Mouse (Mus musculus): ENCODE measurements around the gene Barhl2. TPM values are rescaled to one million over a fixed set of nuclear protein-coding genes. Genes with fewer than 3 reads are reported as not detected.

The Barhl2 gene
- polyA plus RNA-seq, 1 experiment from 2014 or later: not detected

DNA sequence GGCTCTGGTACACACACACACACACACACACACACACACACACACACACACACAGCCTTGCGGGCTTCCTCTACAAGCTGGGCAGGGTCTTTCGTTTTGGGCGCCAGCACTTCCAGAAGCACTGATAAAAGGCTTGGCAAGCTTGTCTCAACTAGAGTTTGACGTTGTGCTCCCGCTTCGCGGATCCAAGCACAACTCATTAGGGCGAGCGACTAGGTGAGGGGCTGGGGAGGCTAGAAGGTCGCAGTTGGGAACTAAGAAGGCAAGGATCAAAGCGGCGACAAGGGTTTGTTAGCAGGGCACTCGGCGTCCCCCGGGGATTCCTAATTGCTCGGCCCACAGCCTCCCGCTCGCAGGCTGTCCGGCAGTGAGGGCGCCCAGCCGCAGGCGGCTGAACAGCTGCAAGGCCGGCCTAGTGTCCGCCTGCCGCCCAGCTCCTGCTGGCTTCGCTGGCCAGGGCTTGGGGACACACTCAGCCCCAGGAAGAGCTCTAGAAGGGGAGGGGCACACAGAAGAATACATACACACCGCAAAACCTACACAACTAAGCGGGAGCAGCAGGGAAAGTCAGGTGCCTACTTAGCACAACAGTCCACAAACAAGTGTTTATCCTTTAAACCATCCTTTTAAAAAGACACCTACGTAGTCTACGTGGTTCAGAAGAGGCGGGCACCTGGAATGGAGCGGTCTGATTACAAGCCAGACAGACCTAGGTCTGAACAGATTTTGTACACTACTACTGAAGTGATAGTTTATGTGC, 6.1 kb downstream of the Barhl2 start:
- Histone ChIP-seq H3K4me2 (ENCODE audit: low read depth, severe bottlenecking) (no peak overlapping the region), H3K4me3 (ENCODE audit: low read depth, low read length) (no peak overlapping the region), H3K9ac (ENCODE audit: low read length) (no peak overlapping the region), H3K36me3 (ENCODE audit: control insufficient read depth, insufficient read depth, low read length) (no peaks in the 10 kb centered on the region), H3K27me3 (ENCODE audit: control insufficient read depth, insufficient read depth, low read length) (peaks cover 90% of the 10 kb centered on the region), H3K4me1 (ENCODE audit: control insufficient read depth, insufficient read depth, low read length) (0 out of 2 replicates have a peak, but pooled peaks cover 10% of the 10 kb centered on the region), H3K27ac (replicated peaks; ENCODE audit: low read depth, low read length) (no peak overlapping the region), H3K9me3 (ENCODE audit: control insufficient read depth, low read length) (no peaks in the 10 kb centered on the region)
- WGBS: under 1% methylated on average over 32 of the region's 32 CpGs
- peak; percentile 68 for DNase-seq (ENCODE audit: low spot score)
- ATAC-seq (ENCODE audit: insufficient number of reproducible peaks, low FRiP score, low TSS enrichment, low read depth): 0 out of 2 replicates have a peak, but pooled peaks have one; percentile 45

DNA sequence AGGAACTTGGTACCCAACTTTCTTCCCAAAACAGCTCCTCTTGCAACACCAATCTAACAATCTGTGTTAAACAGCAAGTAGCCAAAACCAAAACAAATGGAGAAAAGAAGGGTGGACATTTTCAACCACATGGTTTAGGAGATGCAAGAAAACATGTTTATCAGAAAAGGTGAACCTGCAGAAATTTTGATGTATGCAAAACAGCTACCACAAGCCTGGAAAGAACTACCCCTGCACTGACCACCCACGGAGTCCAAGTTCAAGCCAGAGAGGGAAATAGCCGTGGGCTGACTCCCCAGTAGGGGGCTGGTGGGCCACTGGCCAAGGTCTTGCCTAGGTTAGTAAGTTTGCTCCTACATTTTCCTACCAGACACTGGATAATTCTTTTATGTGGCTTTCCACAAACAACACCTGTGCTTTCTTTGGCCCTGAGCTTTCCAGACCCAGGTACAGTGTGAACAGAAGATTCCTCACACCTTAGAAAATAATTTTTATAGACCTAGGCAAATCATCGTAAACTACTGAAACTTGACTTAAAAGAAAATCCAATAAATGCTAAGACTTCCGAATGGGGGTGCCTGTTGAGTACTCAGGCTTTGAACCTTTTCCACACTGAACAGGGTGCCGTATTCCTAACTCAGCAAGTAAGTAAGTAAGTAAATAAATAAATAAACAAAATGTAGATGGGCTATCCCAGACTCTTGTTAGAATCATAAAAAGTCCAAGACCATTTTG, 7.4 kb downstream of the Barhl2 start:
- Histone ChIP-seq H3K9ac (ENCODE audit: low read length) (no peak overlapping the region), H3K4me3 (ENCODE audit: low read depth, low read length) (no peak overlapping the region), H3K27me3 (ENCODE audit: control insufficient read depth, insufficient read depth, low read length) (peaks cover 93% of the 10 kb centered on the region), H3K36me3 (ENCODE audit: control insufficient read depth, insufficient read depth, low read length) (no peaks in the 10 kb centered on the region), H3K4me2 (ENCODE audit: low read depth, severe bottlenecking) (no peak overlapping the region), H3K27ac (replicated peaks; ENCODE audit: low read depth, low read length) (no peak overlapping the region), H3K9me3 (ENCODE audit: control insufficient read depth, low read length) (no peaks in the 10 kb centered on the region), H3K4me1 (ENCODE audit: control insufficient read depth, insufficient read depth, low read length) (0 out of 2 replicates have a peak, but pooled peaks cover 10% of the 10 kb centered on the region)
- DNase-seq (ENCODE audit: low spot score) (peak; percentile 37), ATAC-seq (ENCODE audit: insufficient number of reproducible peaks, low FRiP score, low TSS enrichment, low read depth) (no peak)
- 4% methylated on average over 5 of the region's 5 CpGs for WGBS

DNA sequence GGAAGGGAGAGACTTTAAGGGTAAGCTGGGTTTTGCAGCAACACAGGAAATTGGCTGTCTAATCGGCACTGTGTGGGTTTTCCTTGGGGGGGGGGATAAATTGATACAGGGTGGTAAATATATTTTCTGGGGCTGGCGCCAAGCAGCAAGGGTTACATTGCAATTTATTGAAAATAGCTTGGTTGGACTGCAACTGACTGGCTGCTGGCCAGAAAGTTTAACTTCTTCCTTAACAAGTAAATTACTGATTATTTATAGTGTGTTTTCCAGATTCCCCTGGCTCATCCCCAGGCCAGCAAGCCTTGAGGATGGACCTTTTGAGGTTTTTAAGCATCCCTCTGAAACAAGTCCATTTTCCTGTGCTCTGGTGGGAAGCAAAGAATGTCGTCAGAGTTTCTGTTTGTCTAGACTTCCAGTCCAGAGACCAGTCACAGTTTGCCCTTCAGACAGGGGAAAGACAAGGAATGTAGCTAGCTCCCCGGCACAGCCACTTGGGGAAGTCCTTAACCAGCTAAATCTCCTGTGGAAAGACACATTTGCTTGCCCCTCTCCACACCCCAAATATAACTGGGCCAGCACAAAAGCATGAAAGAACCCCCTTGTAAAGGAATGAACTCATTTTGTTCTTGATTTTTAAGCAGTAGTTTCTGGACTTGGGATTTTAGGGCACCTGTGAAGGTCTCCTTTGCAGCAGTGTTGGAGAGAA, 8.1 kb downstream of the Barhl2 start:
- DNase-seq (ENCODE audit: low spot score): peak; percentile 34
- Histone ChIP-seq H3K4me2 (ENCODE audit: low read depth, severe bottlenecking) (no peak overlapping the region), H3K9me3 (ENCODE audit: control insufficient read depth, low read length) (no peaks in the 10 kb centered on the region), H3K4me3 (ENCODE audit: low read depth, low read length) (no peak overlapping the region), H3K36me3 (ENCODE audit: control insufficient read depth, insufficient read depth, low read length) (no peaks in the 10 kb centered on the region), H3K27ac (replicated peaks; ENCODE audit: low read depth, low read length) (no peak overlapping the region), H3K27me3 (ENCODE audit: control insufficient read depth, insufficient read depth, low read length) (peaks cover 89% of the 10 kb centered on the region), H3K9ac (ENCODE audit: low read length) (no peak overlapping the region), H3K4me1 (ENCODE audit: control insufficient read depth, insufficient read depth, low read length) (0 out of 2 replicates have a peak, but pooled peaks cover 10% of the 10 kb centered on the region)
- ATAC-seq (ENCODE audit: insufficient number of reproducible peaks, low FRiP score, low TSS enrichment, low read depth): no peak
- 11% methylated on average over 4 of the region's 4 CpGs for WGBS

DNA sequence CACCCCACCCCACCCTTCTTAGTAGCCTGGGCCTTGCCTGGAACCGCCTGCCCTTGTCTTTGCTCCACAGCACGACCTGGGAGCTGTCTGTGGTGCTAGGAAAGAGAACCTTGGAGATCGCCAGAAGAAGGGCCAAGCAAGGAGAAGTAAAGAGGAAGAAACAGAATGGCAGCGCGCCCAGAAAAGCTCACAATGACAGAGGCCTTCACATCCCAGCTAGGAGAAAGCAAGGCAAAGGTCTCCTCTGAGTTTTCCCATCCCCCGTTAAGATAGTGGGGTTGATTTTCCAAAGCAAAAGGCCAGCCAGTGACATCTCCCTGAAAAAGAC, 9.2 kb downstream of the Barhl2 start:
- Histone ChIP-seq H3K9ac (ENCODE audit: low read length) (no peak overlapping the region), H3K27me3 (ENCODE audit: control insufficient read depth, insufficient read depth, low read length) (peaks cover 78% of the 10 kb centered on the region), H3K4me2 (ENCODE audit: low read depth, severe bottlenecking) (no peak overlapping the region), H3K4me1 (ENCODE audit: control insufficient read depth, insufficient read depth, low read length) (0 out of 2 replicates have a peak, but pooled peaks cover 10% of the 10 kb centered on the region), H3K9me3 (ENCODE audit: control insufficient read depth, low read length) (no peaks in the 10 kb centered on the region), H3K27ac (replicated peaks; ENCODE audit: low read depth, low read length) (no peak overlapping the region), H3K36me3 (ENCODE audit: control insufficient read depth, insufficient read depth, low read length) (no peaks in the 10 kb centered on the region), H3K4me3 (ENCODE audit: low read depth, low read length) (no peak overlapping the region)
- WGBS: 2% methylated on average over 6 of the region's 6 CpGs
- peak; percentile 71 for DNase-seq (ENCODE audit: low spot score)
- no peak for ATAC-seq (ENCODE audit: insufficient number of reproducible peaks, low FRiP score, low TSS enrichment, low read depth)

DNA sequence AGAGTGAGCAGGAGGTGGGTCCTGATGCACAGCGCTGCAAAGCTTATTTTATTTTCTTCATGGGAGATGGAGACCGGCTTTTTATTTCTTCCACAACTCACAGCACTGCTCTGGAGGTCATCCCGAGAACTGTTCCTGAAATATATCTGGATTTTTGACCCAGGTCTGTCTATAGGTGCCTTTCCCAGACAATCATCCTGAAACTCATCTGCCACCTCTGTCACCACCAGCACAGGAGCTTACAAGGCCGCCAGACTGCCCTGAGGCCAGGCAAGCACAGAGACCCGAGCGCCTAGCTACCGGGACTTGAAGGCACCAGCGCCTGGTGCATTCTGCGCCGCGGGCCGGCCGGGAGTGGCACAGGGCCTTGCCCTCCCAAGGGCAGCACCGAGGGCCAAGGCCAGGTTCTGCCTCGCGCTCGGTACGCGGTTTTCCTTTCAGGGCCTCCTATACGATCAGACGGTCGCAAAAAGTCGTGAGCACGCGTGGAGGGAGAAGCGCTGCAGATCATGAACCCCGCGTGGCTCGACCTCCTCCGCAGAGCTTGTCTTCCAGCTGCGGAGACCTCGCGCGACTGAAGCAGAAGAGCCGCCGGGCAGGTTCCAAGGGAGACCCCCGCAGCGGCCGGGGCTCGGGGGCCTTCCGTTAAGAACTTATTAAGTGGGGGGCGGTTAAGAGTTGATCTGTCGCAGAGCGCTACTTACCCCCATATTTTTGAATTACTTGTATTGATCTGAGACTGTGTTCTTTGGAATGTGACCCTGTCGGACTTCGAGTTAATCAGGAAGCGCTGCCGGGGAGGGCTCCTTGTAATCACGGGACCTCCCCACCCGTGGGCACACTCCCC, 9.8 kb downstream of the Barhl2 start:
- peaks cover 72% of the 10 kb centered on the region for H3K27me3 ChIP-seq (ENCODE audit: control insufficient read depth, insufficient read depth, low read length)
- H3K9ac ChIP-seq (ENCODE audit: low read length): no peak overlapping the region
- no peak overlapping the region for H3K4me3 ChIP-seq (ENCODE audit: low read depth, low read length)
- 3% methylated on average over 50 of the region's 50 CpGs for WGBS
- H3K36me3 ChIP-seq (ENCODE audit: control insufficient read depth, insufficient read depth, low read length): no peaks in the 10 kb centered on the region
- H3K27ac ChIP-seq (replicated peaks; ENCODE audit: low read depth, low read length): no peak overlapping the region
- ATAC-seq (ENCODE audit: insufficient number of reproducible peaks, low FRiP score, low TSS enrichment, low read depth) (no peak), DNase-seq (ENCODE audit: low spot score) (peak; percentile 40)
- no peak overlapping the region for H3K4me2 ChIP-seq (ENCODE audit: low read depth, severe bottlenecking)
- no peaks in the 10 kb centered on the region for H3K9me3 ChIP-seq (ENCODE audit: control insufficient read depth, low read length)
- 0 out of 2 replicates have a peak, but pooled peaks cover 5% of the 10 kb centered on the region for H3K4me1 ChIP-seq (ENCODE audit: control insufficient read depth, insufficient read depth, low read length)

DNA sequence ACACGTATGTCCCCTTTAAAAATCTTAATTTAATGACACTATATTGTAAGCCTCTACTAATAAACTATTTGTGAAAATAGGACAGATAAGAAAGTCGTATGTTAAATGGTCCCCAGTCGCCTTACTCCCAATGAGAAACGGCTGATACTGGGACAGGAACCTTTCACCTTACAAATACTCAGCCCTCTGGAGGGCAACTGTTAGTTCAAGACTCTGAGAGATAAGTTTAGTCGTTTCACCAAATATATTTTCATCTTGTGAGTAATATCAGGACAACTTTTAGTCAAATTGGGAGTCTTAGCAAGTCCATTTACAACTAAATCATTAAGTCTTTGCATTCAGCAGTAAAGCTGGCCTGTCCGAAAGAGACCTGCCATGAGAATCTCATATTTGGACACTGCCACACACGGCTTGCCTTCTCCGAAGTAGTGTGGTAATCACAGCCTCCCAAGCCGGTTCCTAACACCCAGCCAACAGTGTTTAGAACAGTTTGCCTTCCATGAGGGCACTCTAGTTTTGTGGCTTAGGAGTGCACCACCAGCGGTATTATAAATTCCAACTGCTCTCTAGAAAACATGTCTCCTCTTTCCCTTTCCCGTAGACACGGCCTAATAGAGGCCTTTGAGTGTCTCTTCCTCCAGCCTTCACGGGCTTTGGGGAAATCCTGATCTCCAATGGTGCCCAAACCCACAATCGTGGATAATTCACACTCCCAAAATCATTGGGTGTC, 10.7 kb downstream of the Barhl2 start:
- Histone ChIP-seq H3K27ac (replicated peaks; ENCODE audit: low read depth, low read length) (no peak overlapping the region), H3K4me1 (ENCODE audit: control insufficient read depth, insufficient read depth, low read length) (0 out of 2 replicates have a peak, but pooled peaks cover 4% of the 10 kb centered on the region), H3K36me3 (ENCODE audit: control insufficient read depth, insufficient read depth, low read length) (no peaks in the 10 kb centered on the region), H3K9ac (ENCODE audit: low read length) (no peak overlapping the region), H3K4me2 (ENCODE audit: low read depth, severe bottlenecking) (no peak overlapping the region), H3K4me3 (ENCODE audit: low read depth, low read length) (no peak overlapping the region), H3K27me3 (ENCODE audit: control insufficient read depth, insufficient read depth, low read length) (peaks cover 66% of the 10 kb centered on the region), H3K9me3 (ENCODE audit: control insufficient read depth, low read length) (no peaks in the 10 kb centered on the region)
- 29% methylated on average over 14 of the region's 14 CpGs for WGBS
- ATAC-seq (ENCODE audit: insufficient number of reproducible peaks, low FRiP score, low TSS enrichment, low read depth) (no peak), DNase-seq (ENCODE audit: low spot score) (no peak)

DNA sequence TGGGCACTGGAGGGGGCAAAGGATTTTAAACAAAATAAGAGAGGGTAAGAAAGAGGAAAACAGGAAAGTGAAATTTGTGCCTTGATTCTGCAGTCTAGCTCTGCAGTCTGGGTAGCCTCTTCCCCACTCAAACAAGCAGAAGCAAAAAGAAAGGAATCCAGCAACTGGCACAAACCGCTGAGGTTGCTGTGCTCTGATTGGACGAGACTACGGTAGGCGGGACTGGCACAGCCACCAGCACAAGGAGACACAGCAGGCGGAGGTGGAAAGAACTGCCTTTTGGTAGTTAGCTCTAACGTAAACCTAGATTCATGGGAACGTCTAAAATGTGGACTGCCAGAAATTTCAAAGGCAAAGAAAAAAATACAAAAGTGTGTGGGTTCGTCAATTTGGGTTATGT, 11.4 kb downstream of the Barhl2 start:
- Histone ChIP-seq H3K36me3 (ENCODE audit: control insufficient read depth, insufficient read depth, low read length) (no peaks in the 10 kb centered on the region), H3K9me3 (ENCODE audit: control insufficient read depth, low read length) (no peaks in the 10 kb centered on the region), H3K4me1 (ENCODE audit: control insufficient read depth, insufficient read depth, low read length) (no peaks in the 10 kb centered on the region), H3K27me3 (ENCODE audit: control insufficient read depth, insufficient read depth, low read length) (peaks cover 59% of the 10 kb centered on the region), H3K27ac (replicated peaks; ENCODE audit: low read depth, low read length) (no peak overlapping the region), H3K9ac (ENCODE audit: low read length) (no peak overlapping the region), H3K4me2 (ENCODE audit: low read depth, severe bottlenecking) (no peak overlapping the region), H3K4me3 (ENCODE audit: low read depth, low read length) (no peak overlapping the region)
- DNase-seq (ENCODE audit: low spot score) (peak; percentile 56), ATAC-seq (ENCODE audit: insufficient number of reproducible peaks, low FRiP score, low TSS enrichment, low read depth) (no peak)
- WGBS: 4% methylated on average over 8 of the region's 8 CpGs

Data from limb, embryonic 11.5 days (tissue).